Mouse (Mus musculus) stomach, postnatal 0 days (tissue): ENCODE data around the gene Lcn6.

Experiments
- CTCF ChIP-seq: IDR thresholded peaks from 2 replicates; pipeline ENCODE4 v1.5.1; 2016; ENCODE audit warnings: antibody characterized with exemption, low read depth, mild to moderate bottlenecking, moderate library complexity
- EP300 ChIP-seq: optimal IDR thresholded peaks from 2 replicates; pipeline ENCODE3; 2016; ENCODE audit warnings: antibody characterized with exemption

- TF ChIP-seq CTCF, result peak; percentile 75
- no peak for TF ChIP-seq EP300
Measured at GRCm38 (mm10) chr2:25663511-25663910, 13.1 kb upstream of the Lcn6 start.
